Mouse (Mus musculus) forebrain, embryonic 12.5 days (tissue): Measurements from ENCODE around the gene Grin3b. TPM values are rescaled to one million over a fixed set of nuclear protein-coding genes. Genes with fewer than 3 reads are reported as not detected.

Source experiments
- ATAC-seq: fragments of 200-750 bp; cut with Nextera tagmentation; 2 replicates; pipeline ENCODE4 v1.8.0; 2017; ENCODE audit warnings: moderate TSS enrichment; ENCODE audit not compliant: low FRiP score
- H3K27ac ChIP-seq: fragments of 300-500 bp; sonication (generic); 2 replicates; pipeline ENCODE4 v1.5.1; 2016; ENCODE audit warnings: mild to moderate bottlenecking
- H3K27me3 ChIP-seq: fragments of 300-500 bp; sonication (generic); 2 replicates; pipeline ENCODE4 v1.6.1; 2016; ENCODE audit warnings: mild to moderate bottlenecking
- H3K36me3 ChIP-seq: fragments of 300-500 bp; sonication (generic); replicated peaks from 2 replicates; pipeline ENCODE4 v1.6.1; 2016; ENCODE audit warnings: mild to moderate bottlenecking
- H3K4me1 ChIP-seq: fragments of 300-500 bp; sonication (generic); 2 replicates; pipeline ENCODE4 v1.6.1; 2016
- H3K4me2 ChIP-seq: fragments of 300-500 bp; sonication (generic); 2 replicates; pipeline ENCODE4 v1.6.1; 2016; ENCODE audit warnings: mild to moderate bottlenecking, moderate library complexity
- H3K4me3 ChIP-seq: fragments of 300-500 bp; sonication (generic); replicated peaks from 2 replicates; pipeline ENCODE4 v1.5.1; 2016; ENCODE audit warnings: mild to moderate bottlenecking
- H3K9ac ChIP-seq: fragments of 300-500 bp; sonication (generic); 2 replicates; pipeline ENCODE4 v1.6.1; 2016; ENCODE audit warnings: mild to moderate bottlenecking
- H3K9me3 ChIP-seq: fragments of 300-500 bp; sonication (generic); 2 replicates; pipeline ENCODE4 v1.6.1; 2016
- WGBS: fragments of 180-500 bp; shearing (Covaris S2); methylation state at CpG from one replicate; pipeline ENCODE4 v1.1.7; 2016; 5-methylcytosine and 5-hydroxymethylcytosine counted together
- polyA plus RNA-seq: library from polyadenylated mRNA; unstranded; fragments of >200 nt; fragmentation: Nextera tagmentation; extraction: Ambion mirVana; gene quantifications from 2 replicates; pipeline ENCODE4 v1.2.1, GENCODE M21; 2016

Grin3b gene
- polyA plus RNA-seq, 1 experiment from 2014 or later: 0.46 TPM

GRCm38 (mm10) chr10:79986963-79987362 is 16.4 kb downstream of the Grin3b start:
- H3K36me3 ChIP-seq: no peaks in the 10 kb centered on the region
- peaks cover 3% of the 10 kb centered on the region; the same call in 1 of the 2 replicates for H3K9me3 ChIP-seq
- 3% methylated on average over 11 of the region's 11 CpGs for WGBS
- H3K4me2 ChIP-seq: peak overlapping the region; percentile 13; the same call in 1 of the 2 replicates
- H3K4me1 ChIP-seq: peaks cover 51% of the 10 kb centered on the region
- H3K27me3 ChIP-seq: peaks cover 49% of the 10 kb centered on the region
- peak overlapping the region; percentile 41; the same call in 1 of the 2 replicates for H3K4me3 ChIP-seq
- ATAC-seq: no peak
- peak overlapping the region; percentile 31; the same call in 1 of the 2 replicates for H3K27ac ChIP-seq
- no peak overlapping the region for H3K9ac ChIP-seq

- ATAC-seq: no peak
- Histone ChIP-seq H3K4me3 (peak overlapping the region; percentile 41), H3K4me2 (peak overlapping the region; percentile 54), H3K9me3 (peaks cover 3% of the 10 kb centered on the region; the same call in 1 of the 2 replicates), H3K36me3 (no peaks in the 10 kb centered on the region), H3K9ac (peak overlapping the region; percentile 33), H3K27ac (peak overlapping the region; percentile 56), H3K27me3 (peaks cover 49% of the 10 kb centered on the region), H3K4me1 (peaks cover 44% of the 10 kb centered on the region)
- WGBS: 10% methylated on average over 27 of the region's 27 CpGs
Measured at GRCm38 (mm10) chr10:79987771-79988505, 17.4 kb downstream of the Grin3b start.

GRCm38 (mm10) chr10:79988506-79989271 is 18.2 kb downstream of the Grin3b start, which contains the start of gene Cnn2:
TSS of gene Cnn2 (plus strand) at chr10:79988584.
- 1% methylated on average over 59 of the region's 59 CpGs for WGBS
- Histone ChIP-seq H3K27me3 (peaks cover 49% of the 10 kb centered on the region), H3K4me3 (peak within 1 kb of the TSS; percentile 41), H3K9ac (peak within 1 kb of the TSS; percentile 33), H3K36me3 (no peaks in the 10 kb centered on the region), H3K4me2 (peak within 1 kb of the TSS; percentile 54), H3K9me3 (peaks cover 3% of the 10 kb centered on the region; the same call in 1 of the 2 replicates), H3K27ac (peak within 1 kb of the TSS; percentile 56), H3K4me1 (peaks cover 36% of the 10 kb centered on the region)
- ATAC-seq: no peak

DNA sequence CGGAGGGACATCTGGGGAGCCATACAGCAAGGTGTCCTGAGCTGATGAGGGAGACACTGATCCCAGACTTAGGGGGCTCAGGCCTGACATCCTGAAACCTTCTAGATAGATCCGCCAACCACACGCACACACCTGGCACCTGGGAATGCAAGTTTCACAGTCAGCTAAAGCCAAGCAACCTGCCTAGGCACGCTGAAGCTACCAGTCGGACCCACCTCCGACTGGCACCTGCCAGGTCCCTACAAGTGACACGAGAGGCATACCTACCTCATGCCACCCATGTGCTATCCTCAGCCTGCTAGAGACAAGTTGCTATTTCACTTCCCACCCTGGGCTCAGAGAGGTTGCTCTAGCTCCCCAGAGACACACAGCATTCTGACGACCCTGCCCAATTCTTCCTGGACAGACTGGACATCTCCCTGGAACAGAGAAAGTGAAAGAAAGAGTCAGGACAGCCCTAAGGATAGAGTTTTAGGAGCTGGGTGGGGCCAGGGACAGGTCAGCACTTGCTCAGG is 18.8 kb downstream of the Grin3b start:
- Histone ChIP-seq H3K9me3 (peaks cover 3% of the 10 kb centered on the region; the same call in 1 of the 2 replicates), H3K27me3 (peaks cover 49% of the 10 kb centered on the region), H3K4me2 (peak overlapping the region; percentile 54), H3K4me1 (peaks cover 37% of the 10 kb centered on the region), H3K9ac (peak overlapping the region; percentile 33; the same call in 1 of the 2 replicates), H3K27ac (no peak overlapping the region), H3K4me3 (peak overlapping the region; percentile 41), H3K36me3 (no peaks in the 10 kb centered on the region)
- 38% methylated on average over 8 of the region's 8 CpGs for WGBS
- ATAC-seq: no peak

GRCm38 (mm10) chr10:79989870-79990269 is 19.4 kb downstream of the Grin3b start:
- Histone ChIP-seq H3K27ac (no peak overlapping the region), H3K36me3 (no peaks in the 10 kb centered on the region), H3K4me2 (peak overlapping the region; percentile 54), H3K9me3 (peaks cover 3% of the 10 kb centered on the region; the same call in 1 of the 2 replicates), H3K27me3 (peaks cover 49% of the 10 kb centered on the region), H3K4me3 (peak overlapping the region; percentile 41), H3K4me1 (peaks cover 38% of the 10 kb centered on the region), H3K9ac (peak overlapping the region; percentile 29; the same call in 1 of the 2 replicates)
- ATAC-seq: no peak
- 21% methylated on average over 15 of the region's 15 CpGs for WGBS

DNA sequence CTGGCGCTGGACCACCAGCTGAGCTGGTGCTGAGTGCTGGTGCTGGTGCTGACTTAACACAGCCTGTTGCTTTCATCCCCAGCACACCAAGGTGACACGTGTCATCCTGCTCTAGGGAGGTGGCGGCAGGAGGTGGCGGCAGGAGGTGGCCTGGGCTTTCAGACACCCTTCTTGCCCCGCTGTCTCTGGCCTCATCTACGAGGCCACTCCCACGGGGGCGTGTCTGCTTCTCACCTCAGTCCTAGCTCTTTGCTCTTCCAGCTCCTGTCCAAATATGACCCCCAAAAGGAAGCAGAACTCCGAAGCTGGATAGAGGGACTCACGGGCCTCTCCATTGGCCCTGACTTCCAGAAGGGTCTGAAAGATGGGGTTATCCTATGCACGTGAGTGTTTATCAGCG is 20.6 kb downstream of the Grin3b start:
- 0 out of 2 replicates have a peak overlapping the region, but pooled peaks have one; percentile 5 for H3K4me3 ChIP-seq
- no peak for ATAC-seq
- peaks cover 49% of the 10 kb centered on the region for H3K27me3 ChIP-seq
- H3K27ac ChIP-seq: no peak overlapping the region
- H3K36me3 ChIP-seq: no peaks in the 10 kb centered on the region
- WGBS: 50% methylated on average over 12 of the region's 12 CpGs
- no peak overlapping the region for H3K4me2 ChIP-seq
- peaks cover 3% of the 10 kb centered on the region; the same call in 1 of the 2 replicates for H3K9me3 ChIP-seq
- H3K4me1 ChIP-seq: peaks cover 32% of the 10 kb centered on the region
- no peak overlapping the region for H3K9ac ChIP-seq

- peaks cover 48% of the 10 kb centered on the region for H3K27me3 ChIP-seq
- no peak for ATAC-seq
- H3K4me2 ChIP-seq: no peak overlapping the region
- 82% methylated on average over 6 of the region's 6 CpGs for WGBS
- H3K9me3 ChIP-seq: peaks cover 3% of the 10 kb centered on the region; the same call in 1 of the 2 replicates
- H3K27ac ChIP-seq: no peak overlapping the region
- no peak overlapping the region for H3K9ac ChIP-seq
- H3K4me3 ChIP-seq: no peak overlapping the region
- no peaks in the 10 kb centered on the region for H3K36me3 ChIP-seq
- H3K4me1 ChIP-seq: peaks cover 28% of the 10 kb centered on the region
Measured at GRCm38 (mm10) chr10:79991548-79991947, 21.0 kb downstream of the Grin3b start.

DNA sequence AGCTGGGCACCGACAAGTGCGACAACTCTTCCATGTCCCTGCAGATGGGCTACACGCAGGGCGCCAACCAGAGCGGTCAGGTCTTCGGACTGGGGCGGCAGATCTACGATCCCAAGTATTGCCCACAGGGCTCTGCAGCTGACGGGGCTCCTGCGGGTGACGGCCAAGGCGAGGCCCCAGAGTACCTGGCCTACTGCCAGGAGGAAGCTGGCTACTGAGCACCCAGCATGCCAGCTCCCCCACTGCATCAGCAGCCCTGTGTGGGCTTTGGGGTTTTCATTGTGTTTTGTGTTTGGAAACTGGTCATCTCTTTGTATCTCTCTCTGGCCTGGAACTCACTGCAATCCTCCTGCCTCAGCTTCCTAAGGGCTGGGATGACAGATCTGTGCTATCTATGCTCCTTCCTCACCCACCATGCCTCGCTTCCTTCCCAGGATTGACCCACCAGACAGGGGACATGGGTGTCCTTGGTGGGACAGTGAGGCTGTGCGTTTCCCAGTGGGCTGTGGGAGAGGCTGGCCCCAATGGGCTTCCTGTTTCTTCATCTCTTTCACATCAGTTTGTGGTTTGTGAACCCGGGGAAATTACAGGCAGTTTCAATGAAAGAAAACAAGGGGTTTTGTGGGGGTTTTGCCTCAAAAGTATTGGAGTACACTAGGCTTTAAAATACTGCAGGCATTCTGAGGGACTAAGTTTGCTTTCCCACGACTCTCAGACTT is 24.0 kb downstream of the Grin3b start:
- H3K27me3 ChIP-seq: peaks cover 36% of the 10 kb centered on the region
- H3K4me1 ChIP-seq: peaks cover 25% of the 10 kb centered on the region
- WGBS: 92% methylated on average over 16 of the region's 16 CpGs
- H3K4me2 ChIP-seq: no peak overlapping the region
- H3K36me3 ChIP-seq: no peaks in the 10 kb centered on the region
- H3K9ac ChIP-seq: no peak overlapping the region
- no peak for ATAC-seq
- H3K4me3 ChIP-seq: no peak overlapping the region
- peaks cover 3% of the 10 kb centered on the region; the same call in 1 of the 2 replicates for H3K9me3 ChIP-seq
- H3K27ac ChIP-seq: no peak overlapping the region

- peaks cover 21% of the 10 kb centered on the region for H3K4me1 ChIP-seq
- 91% methylated on average over 1 of the region's 1 CpGs for WGBS
- no peak overlapping the region for H3K4me3 ChIP-seq
- H3K9ac ChIP-seq: no peak overlapping the region
- peaks cover 36% of the 10 kb centered on the region for H3K27me3 ChIP-seq
- peaks cover 3% of the 10 kb centered on the region; the same call in 1 of the 2 replicates for H3K9me3 ChIP-seq
- no peak overlapping the region for H3K27ac ChIP-seq
- H3K36me3 ChIP-seq: no peaks in the 10 kb centered on the region
- peak overlapping the region; percentile 76; the same call in 1 of the 2 replicates for H3K4me2 ChIP-seq
- no peak for ATAC-seq
Measured at GRCm38 (mm10) chr10:79995636-79996035, 25.1 kb downstream of the Grin3b start.

GRCm38 (mm10) chr10:79996272-79997033 is 25.9 kb downstream of the Grin3b start, which contains the start of gene Abca7:
TSS of gene Abca7 (plus strand) at chr10:79996494.
- Histone ChIP-seq H3K9me3 (peaks cover 3% of the 10 kb centered on the region; the same call in 1 of the 2 replicates), H3K4me1 (peaks cover 21% of the 10 kb centered on the region), H3K27me3 (peaks cover 36% of the 10 kb centered on the region), H3K4me3 (peak within 1 kb of the TSS; percentile 47), H3K27ac (peak within 1 kb of the TSS; percentile 67), H3K9ac (peak within 1 kb of the TSS; percentile 50), H3K4me2 (peak within 1 kb of the TSS; percentile 76), H3K36me3 (no peaks in the 10 kb centered on the region)
- WGBS: under 1% methylated on average over 34 of the region's 34 CpGs
- ATAC-seq: peak; percentile 90
